Mouse (Mus musculus): Measurements from ENCODE around the gene Paox.
A peak's percentile ranks its signal among the peaks of the same experiment; 100 is the strongest.

Paox gene

DNA sequence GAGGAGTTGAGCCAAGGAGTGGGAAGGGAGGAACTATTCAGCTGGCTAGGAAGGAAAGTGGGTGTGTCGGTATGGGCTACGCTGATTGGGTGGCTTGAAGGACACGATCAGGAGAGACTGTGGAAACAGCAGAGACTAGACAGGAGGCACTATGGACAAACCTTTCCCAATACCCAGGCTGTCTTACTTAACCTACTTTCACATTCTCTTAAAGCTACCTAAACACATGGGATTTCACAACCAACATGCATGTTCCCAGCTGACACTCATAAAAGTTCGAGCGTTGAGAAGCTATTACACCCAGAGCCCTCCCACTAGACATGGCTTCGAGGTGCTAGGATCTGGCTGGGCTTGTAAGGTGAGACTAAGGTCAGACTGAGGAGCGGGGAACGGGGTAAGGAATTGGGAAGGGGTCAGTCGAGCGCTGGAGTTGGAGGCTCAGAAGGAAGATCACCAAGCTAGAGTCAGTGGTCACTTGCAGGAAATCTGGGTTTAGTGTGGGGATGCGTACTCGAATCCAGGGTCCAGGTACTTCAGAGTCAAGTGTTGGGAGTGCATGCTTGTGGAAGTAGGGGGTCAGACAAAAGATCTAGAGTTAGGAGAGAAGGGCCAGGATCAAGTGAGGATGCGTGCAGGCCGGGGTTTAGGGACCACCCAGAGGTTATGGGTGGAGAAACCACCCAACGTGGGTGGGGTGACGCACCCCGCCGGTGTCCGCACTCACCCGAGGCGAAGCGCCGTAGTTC, at the start of gene Paox:
Gene Paox, plus strand, starts transcription at position 217 of the 746 bp plus-strand sequence.
- DNase-seq (ENCODE audit: low spot score): peak; percentile 57

DNA sequence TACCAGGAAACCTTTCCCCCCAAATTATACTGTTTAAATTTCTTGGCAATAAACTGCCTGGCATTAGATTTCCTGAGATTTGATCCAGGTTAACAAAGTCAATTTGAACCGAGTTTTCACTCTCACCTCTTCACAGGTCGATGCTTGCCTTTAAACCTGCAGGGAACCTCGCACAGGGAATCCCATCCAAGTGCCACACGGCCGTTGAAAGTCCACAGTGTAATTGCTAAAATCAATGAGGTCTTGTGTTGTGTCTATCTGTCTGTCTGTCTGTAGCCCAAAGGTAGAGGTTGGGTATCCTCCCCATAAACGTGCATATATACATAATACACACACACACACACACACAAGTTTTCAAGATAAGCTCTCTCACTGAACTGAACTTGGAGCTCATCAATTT, 48.2 kb upstream of the Paox start:
- DNase-seq (ENCODE audit: low spot score): no peak

DNA sequence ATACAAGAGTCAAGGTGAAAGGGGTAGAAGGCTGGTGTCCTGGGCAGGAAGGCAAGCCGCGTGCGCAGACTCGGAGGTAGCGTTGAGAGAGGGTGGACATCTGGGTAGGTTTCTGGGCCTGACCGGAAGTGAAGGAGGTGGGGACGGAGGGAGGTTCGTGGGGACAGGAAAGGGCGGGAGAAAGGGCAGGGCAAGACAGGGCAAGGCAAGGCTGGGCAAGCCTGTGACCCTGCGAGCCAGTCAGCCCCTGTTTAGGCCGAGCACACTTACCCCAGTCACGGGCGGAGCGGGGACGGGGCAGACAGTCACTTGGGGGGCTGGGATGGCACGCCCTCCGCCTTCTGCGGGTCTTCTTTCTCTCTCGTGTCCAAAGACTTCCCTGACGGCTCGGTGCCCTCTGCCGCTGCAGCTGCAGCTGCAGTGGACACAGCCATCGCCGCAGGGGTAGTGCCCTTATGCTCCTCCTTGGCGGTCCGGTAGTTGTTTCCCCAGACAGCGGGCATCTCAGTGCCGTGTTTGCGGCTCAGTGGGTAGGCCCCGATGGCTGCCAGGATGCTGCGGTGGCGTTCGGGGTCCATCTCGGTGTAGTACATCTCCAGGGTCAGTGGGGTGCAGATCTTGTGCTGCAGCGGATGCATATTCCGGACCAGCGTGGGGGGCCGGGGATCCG, 45.4 kb upstream of the Paox start:
- no peak for DNase-seq (ENCODE audit: low spot score)

DNA sequence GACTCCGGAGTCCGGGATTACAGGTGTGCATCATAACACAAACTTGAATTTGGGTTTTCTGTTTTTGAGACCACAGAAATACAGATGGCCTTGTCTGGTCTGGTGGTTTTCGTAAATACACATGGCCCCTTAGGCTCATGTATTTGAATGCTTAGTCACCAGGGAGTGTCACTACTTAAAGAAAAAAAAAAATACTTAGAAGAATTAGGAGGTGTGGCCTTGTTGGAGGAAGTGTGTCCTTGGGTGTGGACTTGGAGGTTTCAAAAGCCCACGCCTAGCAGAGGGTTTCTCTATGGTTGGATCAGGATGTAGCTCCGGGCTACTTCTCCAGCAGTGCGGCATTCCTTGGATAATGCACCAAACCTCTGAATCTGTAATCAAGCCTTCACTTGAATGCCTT, 37.9 kb upstream of the Paox start:
- no peak for DNase-seq (ENCODE audit: low spot score)

DNA sequence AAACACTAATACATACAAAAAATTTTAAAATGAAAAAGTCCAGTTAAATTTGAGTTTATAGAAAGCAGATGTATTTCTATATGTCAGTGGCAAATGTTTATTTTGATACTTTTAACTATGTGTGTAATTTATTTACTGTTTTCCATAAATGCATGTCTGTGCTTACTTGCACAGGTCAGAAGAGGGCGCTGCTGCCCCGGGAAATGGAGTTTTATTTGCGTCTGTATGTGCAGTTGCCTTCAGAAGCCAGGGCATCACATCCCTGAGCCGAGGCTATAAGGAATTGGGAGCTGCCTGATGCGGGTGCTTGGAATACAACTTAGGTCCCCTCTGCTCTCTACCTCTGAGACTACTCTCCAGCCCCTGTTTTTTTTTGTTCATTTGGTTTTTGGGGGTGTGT, 36.9 kb upstream of the Paox start:
- peak; percentile 76 for DNase-seq (ENCODE audit: low spot score)

DNA sequence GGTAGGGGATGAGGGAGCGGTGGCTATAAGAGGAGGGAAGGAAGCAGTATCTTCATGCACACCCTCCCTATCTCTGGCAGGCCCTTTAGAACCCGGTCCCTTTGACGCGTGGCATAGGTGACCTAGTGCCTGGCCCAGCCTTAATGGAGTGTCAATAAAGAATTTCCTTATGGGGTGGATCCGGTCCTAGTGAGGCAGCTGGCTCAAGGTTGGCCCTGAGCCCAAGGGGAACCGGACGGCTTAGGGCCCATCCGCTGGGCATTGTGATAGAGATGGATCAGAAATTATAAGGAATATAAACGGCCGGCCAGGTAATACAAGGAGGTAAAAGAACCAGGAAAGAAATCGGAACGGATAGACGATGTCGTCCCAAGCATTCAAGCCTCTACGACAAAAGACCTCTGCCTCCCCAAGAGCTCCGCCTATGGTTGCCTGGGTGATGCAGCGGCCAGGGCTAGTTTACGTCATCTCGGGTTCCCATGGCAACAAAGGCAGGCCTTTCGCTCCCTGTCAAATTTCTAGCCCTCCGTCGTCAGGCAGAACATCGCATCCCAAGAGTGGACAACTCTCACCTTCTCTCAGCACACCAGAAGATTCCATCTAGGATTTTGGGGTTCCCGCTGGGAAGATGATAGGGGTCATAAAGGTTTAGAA, 35.0 kb upstream of the Paox start:
- peak; percentile 69 for DNase-seq (ENCODE audit: low spot score)

DNA sequence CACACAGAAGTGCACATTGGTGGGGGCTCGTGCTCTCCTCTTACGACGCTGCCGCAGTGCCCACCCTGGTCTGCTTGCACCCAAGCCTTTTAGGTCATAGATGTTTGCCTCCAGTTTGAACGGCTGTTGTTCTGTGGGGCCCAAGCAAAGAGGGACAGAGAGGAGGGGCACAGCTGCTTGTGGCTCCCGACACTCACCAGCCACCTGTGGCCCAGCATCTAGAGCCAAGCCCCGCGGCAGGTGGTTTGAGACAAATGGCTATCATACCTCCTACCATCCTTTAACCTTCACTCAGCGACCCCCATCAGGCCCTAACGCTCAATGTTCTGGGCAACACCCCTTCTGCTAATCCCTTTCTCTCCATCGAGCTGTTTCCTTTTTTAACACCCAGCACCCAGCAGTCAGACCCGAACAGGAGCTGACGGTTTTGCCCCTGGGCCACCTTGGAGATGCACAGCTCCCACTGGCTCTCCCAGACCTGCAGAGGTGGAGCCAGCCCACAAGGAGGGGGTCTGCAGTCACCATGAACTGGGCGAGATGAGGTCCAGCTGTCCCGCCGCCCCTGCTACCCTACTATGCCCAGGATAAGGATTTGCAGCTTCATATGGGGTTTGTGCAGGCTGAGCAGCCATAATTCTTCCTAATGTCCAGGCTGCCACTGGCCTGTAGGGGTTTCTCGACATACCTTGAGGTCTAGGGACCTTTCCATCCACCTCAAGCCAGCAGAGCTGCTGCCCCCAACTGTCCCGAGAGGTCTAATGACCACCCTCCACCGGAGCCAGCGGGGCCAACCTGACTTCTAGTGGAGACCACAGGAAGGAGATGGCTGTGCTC, 34.0 kb upstream of the Paox start:
- DNase-seq (ENCODE audit: low spot score): no peak

DNA sequence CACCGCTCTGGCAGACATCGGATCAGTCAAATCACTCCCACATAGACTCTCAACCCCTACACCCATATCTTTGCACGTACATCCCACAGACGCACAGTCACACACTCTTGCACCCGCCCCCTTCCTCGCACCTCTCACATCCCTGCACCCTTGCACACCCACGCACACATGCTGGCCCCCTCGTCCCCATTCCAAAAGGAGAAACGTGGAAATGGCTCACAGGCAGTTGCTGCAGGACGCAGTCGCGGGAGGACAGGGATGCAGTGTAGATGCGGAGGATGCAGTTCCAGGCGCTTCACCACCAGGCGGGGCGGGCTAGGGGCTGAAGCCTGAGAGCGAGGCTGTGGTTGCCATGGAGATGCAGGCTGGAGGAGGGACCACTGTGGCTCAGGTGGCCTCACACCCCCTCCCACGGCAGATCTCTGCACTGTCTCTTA, 33.3 kb upstream of the Paox start, which contains the start of gene Caly:
Gene Caly, minus strand, starts transcription at position 307 of the 437 bp plus-strand sequence.
- peak; percentile 74 for DNase-seq (ENCODE audit: low spot score)

DNA sequence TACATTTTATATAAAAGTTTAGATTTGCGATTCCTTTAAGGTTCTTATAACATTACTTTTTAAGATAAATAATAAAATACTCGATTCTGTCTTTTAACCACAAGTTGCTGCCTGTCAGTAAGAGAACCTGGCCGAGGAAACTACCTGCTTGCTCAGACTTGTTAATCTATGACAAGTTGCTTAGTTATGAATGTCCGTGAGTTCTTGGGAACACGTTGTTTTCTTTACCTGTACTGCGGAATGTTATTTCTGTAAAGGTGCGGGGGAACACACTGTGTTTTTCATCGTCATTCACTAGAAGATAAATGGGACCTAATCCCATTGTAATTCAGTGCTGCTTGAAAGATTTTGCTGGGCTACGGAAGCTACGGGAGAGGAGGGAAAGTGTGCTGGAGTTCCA, 25.0 kb upstream of the Paox start:
- DNase-seq (ENCODE audit: low spot score): no peak

DNA sequence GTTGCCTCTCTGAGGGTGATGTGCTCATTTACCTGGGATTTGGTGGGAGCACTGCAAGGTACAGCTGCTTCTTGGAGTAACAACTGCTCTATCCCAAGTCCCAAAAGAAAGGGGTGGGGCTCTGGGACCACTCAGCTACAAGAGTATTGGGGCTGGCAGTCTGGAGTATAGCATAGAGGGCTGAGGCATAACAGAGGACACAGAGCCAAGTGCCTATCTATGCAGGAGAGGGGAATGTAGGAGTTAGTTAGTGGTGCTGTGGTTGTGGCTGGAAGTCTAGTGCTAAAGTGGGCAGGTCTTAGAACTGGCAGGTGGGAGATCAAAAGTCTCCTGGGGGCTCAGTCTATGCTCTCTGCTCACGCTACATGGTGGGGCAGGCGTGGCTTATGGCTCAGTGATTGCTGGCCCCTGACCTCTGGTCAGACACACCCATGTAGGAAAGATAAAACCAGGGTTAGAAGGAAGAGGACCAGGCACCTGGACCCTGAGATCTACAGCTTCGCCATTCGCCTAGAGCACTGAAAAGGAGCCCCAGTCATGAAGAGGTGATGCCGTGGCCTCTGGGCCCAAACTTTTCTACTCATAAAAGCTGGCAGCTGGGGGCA, 22.6 kb upstream of the Paox start, which contains the start of gene Prap1:
Gene Prap1, plus strand, starts transcription at position 472 of the 605 bp plus-strand sequence.
- DNase-seq (ENCODE audit: low spot score): no peak

DNA sequence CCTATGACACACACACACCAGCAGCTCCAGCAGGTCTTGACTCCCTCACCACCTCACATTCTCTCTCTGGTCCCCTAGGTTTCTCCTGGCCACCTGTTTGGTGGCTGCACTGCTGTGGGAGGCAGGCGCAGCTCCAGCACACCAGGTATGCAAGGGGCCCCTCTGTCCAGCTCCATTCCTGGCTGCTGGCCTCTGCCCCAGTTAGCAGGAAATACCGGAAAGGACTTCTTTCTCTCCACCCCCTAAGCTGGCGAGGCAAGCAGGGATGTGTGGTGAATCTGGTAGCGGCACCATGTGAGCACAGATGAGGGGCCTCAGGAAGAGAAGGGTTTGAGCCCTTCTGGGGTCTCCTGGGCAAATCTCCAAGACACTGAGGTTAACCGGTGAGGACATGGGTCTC, 20.6 kb upstream of the Paox start:
- no peak for DNase-seq (ENCODE audit: low spot score)

DNA sequence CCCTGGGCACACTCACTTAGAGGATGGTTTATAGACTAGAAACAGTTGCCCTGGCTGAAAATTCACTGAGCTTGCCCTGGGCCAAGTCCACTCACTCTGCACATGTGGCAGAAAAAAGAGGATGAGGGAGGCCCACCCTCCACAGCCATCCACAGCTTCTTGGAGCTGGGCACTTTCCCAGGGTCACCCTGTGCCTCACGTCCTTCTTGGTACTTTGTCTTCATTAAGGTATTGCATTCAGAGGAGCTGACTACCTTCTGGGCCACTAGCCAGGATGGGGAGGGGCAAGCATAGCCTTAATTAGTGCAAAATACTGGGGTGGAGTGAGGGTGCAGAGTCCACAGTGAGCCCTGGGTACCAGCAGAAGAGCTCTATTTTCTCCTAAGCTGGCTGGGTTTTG, 20.0 kb upstream of the Paox start:
- no peak for DNase-seq (ENCODE audit: low spot score)

DNA sequence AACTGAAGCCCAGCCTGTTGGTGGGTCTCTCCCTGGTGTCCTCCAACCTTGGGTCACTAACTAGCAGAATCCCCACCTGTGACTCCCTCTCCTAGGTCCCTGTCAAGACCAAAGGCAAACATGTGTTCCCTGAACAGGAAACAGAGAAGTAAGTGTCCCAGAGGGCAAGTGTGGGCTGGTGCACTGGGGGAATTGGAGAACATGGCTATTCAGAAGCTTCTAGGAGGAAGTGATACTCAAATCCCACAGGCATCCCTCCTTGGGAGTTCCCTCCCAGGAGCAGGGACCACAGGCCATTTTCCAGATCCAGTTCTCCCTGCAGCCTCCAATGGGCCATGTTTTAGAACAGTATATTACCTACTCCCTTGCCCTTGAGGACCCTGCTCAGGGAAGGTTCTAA, 19.5 kb upstream of the Paox start:
- no peak for DNase-seq (ENCODE audit: low spot score)

DNA sequence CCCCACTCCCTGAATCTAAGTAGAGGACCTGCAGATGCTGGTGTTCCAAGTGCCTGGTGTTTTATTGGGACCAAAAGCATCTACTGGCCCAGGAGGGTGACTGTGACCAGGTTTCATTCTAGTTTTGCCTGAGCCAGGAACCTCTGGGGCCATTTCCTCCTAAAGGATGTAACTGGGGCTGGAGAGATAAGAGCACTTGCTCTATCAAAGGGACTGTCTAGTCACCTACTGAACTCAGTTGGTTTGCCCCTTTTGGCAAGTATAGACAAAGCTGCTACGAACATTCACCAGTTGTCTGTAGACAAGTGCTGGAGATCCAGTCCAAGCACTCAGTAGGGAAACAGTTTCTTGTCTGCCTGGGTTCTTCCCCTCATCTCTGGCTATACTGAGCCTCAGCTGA, 17.1 kb upstream of the Paox start:
- DNase-seq (ENCODE audit: low spot score): no peak

DNA sequence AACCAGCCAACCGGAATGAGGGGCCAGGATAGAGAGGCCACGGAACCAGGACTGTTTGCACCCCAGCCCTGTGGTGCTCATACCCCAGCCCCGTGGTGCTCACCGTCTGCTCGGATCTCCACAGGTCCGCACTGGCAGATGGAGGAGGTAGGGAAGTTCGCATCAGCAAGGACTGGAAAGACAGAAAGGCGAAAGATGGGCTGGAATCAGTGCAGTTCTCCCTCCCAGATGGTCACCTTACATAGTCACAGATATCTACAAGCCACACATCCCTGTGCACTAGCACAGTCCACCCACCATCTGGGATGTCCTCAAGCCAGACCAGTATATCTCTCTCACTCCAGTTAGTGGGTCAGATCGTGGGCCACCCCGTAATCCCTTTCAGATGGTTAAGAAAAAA, 14.1 kb upstream of the Paox start:
- no peak for DNase-seq (ENCODE audit: low spot score)

DNA sequence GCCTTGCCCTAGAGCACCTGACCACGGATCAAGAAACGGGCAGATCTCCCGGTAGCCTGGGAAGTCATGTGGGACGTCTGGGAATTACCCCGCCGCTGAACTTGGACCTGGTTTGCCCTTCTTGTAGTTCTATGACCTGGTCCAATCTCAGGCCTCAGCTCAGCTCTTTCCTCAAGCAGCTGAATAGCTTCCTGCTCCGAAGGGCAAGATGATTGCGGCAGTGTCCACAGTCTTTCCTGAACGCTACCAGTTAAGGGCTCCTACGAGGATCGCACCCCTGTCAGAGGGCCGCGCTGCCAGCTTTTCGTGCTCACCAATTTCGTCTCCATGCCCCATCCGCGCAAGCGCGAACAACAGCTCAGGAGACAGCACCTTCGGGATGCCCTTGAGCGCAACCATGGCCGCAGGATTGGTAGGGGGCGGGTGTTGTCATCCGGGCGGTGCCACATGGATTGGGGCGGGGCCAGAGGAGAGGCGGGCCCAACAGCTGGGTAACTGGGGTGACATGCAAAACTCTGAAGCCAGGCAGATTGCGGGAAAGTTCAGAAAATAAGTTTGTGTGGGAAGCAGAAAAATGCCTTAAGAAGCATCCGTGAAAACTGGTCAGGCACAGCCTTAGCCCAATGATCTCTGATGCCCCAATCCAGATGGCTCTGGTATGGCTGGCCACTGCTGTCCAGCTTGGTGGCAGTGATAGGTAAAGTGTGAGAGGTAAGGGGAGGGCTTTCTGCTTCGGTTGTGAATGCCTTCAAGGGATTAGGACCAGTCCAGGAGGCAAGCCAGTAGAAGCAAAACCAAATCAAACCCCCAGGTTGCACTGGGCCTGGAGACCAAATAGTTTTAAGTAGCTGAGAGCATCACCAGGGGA, 13.4 kb upstream of the Paox start, which contains the start of gene Fuom:
Gene Fuom, minus strand, starts transcription at position 449 of the 868 bp plus-strand sequence.
- peak; percentile 91 for DNase-seq (ENCODE audit: low spot score)

DNA sequence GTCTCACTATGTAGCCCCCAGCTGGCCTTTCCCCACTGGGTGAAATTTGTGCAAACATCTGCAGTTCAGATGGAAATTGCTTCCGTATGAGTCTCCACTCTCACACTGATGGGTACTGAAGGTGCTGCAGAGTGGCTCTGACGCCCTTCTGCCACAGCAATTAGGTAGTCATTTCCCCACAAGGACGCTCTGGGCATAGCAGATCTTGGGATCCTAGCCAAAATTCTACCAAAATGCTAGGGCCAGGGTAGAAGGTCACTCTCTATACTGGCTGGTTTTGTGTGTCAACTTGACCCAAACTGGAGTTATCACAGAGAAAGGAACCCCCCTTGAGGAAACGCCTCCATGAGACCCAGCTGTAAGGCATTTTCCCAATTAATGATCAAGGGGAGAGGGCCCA, 11.6 kb upstream of the Paox start:
- DNase-seq (ENCODE audit: low spot score): no peak

DNA sequence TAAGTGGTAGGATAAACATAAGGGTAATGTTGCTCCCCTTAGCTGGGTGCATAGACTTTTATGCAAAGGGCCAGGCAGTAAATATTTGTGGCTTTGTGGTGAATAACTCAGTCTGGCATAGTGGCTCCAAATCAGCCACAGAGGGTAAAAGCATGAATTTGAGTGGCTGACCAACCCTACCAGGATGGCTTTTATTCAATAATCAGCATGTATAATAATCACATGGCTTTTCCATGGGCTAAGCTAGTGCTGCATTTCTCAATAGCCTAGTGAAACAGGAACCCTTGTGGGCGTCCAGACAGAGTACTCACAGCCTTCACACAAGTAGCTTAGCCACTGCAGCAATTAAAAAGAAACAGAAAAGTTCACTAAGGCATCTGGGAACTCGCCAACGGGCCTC, 3.7 kb upstream of the Paox start:
- no peak for DNase-seq (ENCODE audit: low spot score)

DNA sequence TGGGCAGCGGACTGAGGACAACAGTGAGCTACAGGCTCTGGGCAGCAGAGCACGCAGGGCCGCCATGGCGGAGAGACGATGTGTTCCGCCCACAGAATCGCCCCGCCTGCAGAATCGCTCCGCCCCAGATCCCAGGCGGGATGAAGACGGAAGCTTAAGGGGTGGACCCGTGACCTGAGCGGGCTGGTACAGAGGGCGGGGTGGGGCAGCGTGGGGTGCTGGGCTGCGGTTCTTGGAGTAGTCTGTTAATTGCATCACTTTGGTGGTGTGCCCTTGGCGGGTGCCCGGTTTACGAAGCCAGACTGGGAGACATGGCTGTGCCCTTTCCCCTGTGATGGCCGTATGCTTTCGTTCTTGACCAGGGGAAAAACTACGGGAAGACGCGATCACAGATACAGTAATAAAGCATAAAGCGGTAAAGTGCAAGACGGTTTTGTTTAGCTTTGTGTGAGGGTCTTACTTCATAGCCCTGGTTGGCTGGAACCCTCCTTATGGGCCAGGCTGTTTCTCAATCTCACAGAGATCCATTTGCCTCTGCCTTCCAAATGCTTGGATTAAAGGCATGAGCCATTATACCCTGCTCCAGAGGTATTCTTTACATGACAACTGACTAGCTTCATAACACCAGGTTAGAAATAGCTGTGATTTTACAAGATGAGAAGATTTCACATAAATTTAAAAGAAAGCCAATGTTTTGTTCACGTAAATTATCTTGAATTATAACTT, 893 bp downstream of the Paox start, which contains the start of gene Echs1:
Gene Echs1, minus strand, starts transcription at position 148 of the 726 bp plus-strand sequence.
- DNase-seq (ENCODE audit: low spot score): peak; percentile 90

DNA sequence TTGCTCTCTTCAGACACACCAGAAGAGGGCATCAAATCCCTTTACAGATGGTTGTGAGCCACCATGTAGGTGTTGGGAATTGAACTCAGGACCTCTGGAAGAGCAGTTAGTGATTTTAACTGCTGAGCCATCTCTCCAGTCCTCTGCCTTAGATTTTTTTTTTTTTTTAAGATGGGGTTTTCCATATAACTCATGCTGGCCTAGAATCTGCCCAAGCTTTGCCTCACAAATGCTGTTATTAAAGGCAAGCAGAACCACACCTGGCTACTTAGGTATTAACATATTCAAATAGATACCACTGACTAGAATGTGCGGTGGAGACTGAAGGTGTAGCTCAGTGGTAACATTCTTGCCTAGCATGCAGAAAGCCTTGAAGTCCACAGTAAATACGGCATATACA, 4.9 kb downstream of the Paox start:
- no peak for DNase-seq (ENCODE audit: low spot score)
